Mouse (Mus musculus) ovary, postnatal 36 days (tissue): ENCODE results near the gene Glipr1l3.
A peak's percentile ranks its signal among the peaks of the same experiment; 100 is the strongest.
"Not testable (repeated sequence)": the region's sequence is repeated elsewhere in the genome, so short reads cannot be mapped to it uniquely, and the experiment has no call there.

ENCODE experiments used
- DNase-seq: peaks from one replicate; pipeline ENCODE4 v3.0.0; 2022; ENCODE audit warnings: low spot score, mixed read lengths

The Glipr1l3 gene

GRCm38 (mm10) chr10:112159882-112160560 lies at the start of gene Glipr1l3:
Glipr1l3 (minus strand) TSS chr10:112160327.
- DNase-seq = peak; percentile 74

GRCm38 (mm10) chr10:112203463-112203862 lies 43.3 kb upstream of the Glipr1l3 start:
- peak; percentile 4 for DNase-seq

- not testable (repeated sequence) for DNase-seq
These were observed 33.8 kb upstream of the Glipr1l3 start for GRCm38 (mm10) chr10:112193919-112194318.

GRCm38 (mm10) chr10:112177027-112177426 lies 16.9 kb upstream of the Glipr1l3 start:
- not testable (repeated sequence) for DNase-seq

GRCm38 (mm10) chr10:112163168-112163766 lies 3.1 kb upstream of the Glipr1l3 start, which contains the start of gene Caps2:
Caps2 (plus strand) TSS chr10:112163621.
- peak; percentile 12 for DNase-seq

- DNase-seq = no peak
These were observed 20.3 kb downstream of the Glipr1l3 start for GRCm38 (mm10) chr10:112139834-112140233.

GRCm38 (mm10) chr10:112138871-112139430 lies 21.2 kb downstream of the Glipr1l3 start:
- no peak for DNase-seq

- DNase-seq = peak; percentile 16
These were observed 21.9 kb downstream of the Glipr1l3 start for GRCm38 (mm10) chr10:112138050-112138870.

GRCm38 (mm10) chr10:112132194-112132593 lies 27.9 kb downstream of the Glipr1l3 start:
- no peak for DNase-seq

- not testable (repeated sequence) for DNase-seq
These were observed 32.4 kb downstream of the Glipr1l3 start for GRCm38 (mm10) chr10:112127682-112128230.

GRCm38 (mm10) chr10:112125090-112125489 lies 35.0 kb downstream of the Glipr1l3 start:
- not testable (repeated sequence) for DNase-seq

GRCm38 (mm10) chr10:112110401-112110800 lies 49.7 kb downstream of the Glipr1l3 start:
- DNase-seq = no peak

- DNase-seq = peak; percentile 32
These were observed 54.3 kb downstream of the Glipr1l3 start for GRCm38 (mm10) chr10:112105785-112106184.
